Mouse (Mus musculus) embryonic fibroblast, embryonic 13.5 days (primary cell): Measurements from ENCODE around the gene Cyp8b1.

Experiments used
- CTCF ChIP-seq: IDR thresholded peaks from 2 replicates; pipeline ENCODE4 v1.5.1; 2011; ENCODE audit warnings: mild to moderate bottlenecking, control low read depth, low read length, moderate library complexity, borderline replicate concordance; ENCODE audit not compliant: insufficient read depth
- POLR2A ChIP-seq: IDR thresholded peaks from 2 replicates; pipeline ENCODE4 v1.6.1; 2011; ENCODE audit warnings: low read depth, mild to moderate bottlenecking, control low read depth, low read length, moderate library complexity

- TF ChIP-seq CTCF, result no peak
- TF ChIP-seq POLR2A, result no peak
Measured at GRCm38 (mm10) chr9:121909635-121910034, 6.5 kb downstream of the Cyp8b1 start.
